Mouse (Mus musculus) ES-Bruce4 (cell line): ENCODE measurements around the gene Psmd10. TPM values are rescaled to one million over a fixed set of nuclear protein-coding genes. Genes with fewer than 3 reads are reported as not detected.

Source experiments
- H3K27ac ChIP-seq: 2 replicates; pipeline ENCODE4 v1.5.1; 2012; ENCODE audit warnings: low read length, inconsistent platforms; ENCODE audit not compliant: insufficient read depth
- H3K27me3 ChIP-seq: 2 replicates; pipeline ENCODE4 v1.6.1; 2012; ENCODE audit warnings: mild to moderate bottlenecking, low read length, inconsistent platforms; ENCODE audit not compliant: control insufficient read depth, poor library complexity, insufficient read depth, severe bottlenecking
- H3K36me3 ChIP-seq: 2 replicates; pipeline ENCODE4 v1.6.1; 2012; ENCODE audit warnings: inconsistent platforms, mild to moderate bottlenecking, low read length, moderate library complexity; ENCODE audit not compliant: control insufficient read depth, poor library complexity, insufficient read depth, severe bottlenecking
- H3K4me1 ChIP-seq: one replicate; pipeline ENCODE4 v1.8.1; 2011; ENCODE audit warnings: low read length; ENCODE audit not compliant: control insufficient read depth, insufficient read depth
- H3K4me3 ChIP-seq: 2 replicates; pipeline ENCODE4 v1.5.1; 2011; ENCODE audit warnings: low read depth, mild to moderate bottlenecking, low read length
- H3K9ac ChIP-seq: 2 replicates; pipeline ENCODE4 v1.6.1; 2012; ENCODE audit warnings: low read depth, mild to moderate bottlenecking, inconsistent platforms; ENCODE audit not compliant: poor library complexity, severe bottlenecking
- H3K9me3 ChIP-seq: replicated peaks from 2 replicates; pipeline ENCODE4 v1.6.1; 2012; ENCODE audit warnings: mild to moderate bottlenecking, low read length, inconsistent platforms; ENCODE audit not compliant: control insufficient read depth, poor library complexity, insufficient read depth, severe bottlenecking
- CTCF ChIP-seq: IDR thresholded peaks from one replicate; pipeline ENCODE4 v1.8.1; 2011; ENCODE audit warnings: low read depth, low read length
- EP300 ChIP-seq: IDR thresholded peaks from 2 replicates; pipeline ENCODE4 v1.6.1; 2011; ENCODE audit warnings: low read depth, low read length; ENCODE audit not compliant: insufficient read depth
- POLR2A ChIP-seq: IDR thresholded peaks from one replicate; pipeline ENCODE4 v1.8.1; 2011; ENCODE audit warnings: low read length; ENCODE audit not compliant: insufficient read depth
- polyA plus RNA-seq: library from polyadenylated mRNA; stranded (reverse); fragments of >200 nt; gene quantifications from 2 replicates; pipeline ENCODE4 v1.2.4, GENCODE M21; 2011; ENCODE audit warnings: low read depth; ENCODE audit not compliant: missing spikeins, insufficient read depth, insufficient read length

The Psmd10 gene
- polyA plus RNA-seq, result 25.8 and 27.6 TPM in 2 replicates

GRCm38 (mm10) chrX:140956272-140956940, at the start of gene Psmd10, which contains the start of gene Atg4a:
Gene Psmd10, minus strand, starts transcription at chrX:140956728.
Gene Atg4a, plus strand, starts transcription at chrX:140956907.
- H3K27me3 ChIP-seq, result no peaks in the 10 kb centered on the region
- TF ChIP-seq POLR2A, result no peak
- no peak for TF ChIP-seq EP300
- TF ChIP-seq CTCF, result no peak

GRCm38 (mm10) chrX:140998885-140999284, 42.4 kb upstream of the Psmd10 start:
- Histone ChIP-seq H3K27me3 (no peaks in the 10 kb centered on the region), H3K9ac (no peak overlapping the region), H3K9me3 (no peaks in the 10 kb centered on the region), H3K4me3 (no peak overlapping the region), H3K27ac (no peak overlapping the region), H3K4me1 (no peaks in the 10 kb centered on the region), H3K36me3 (no peaks in the 10 kb centered on the region)
- no peak for TF ChIP-seq EP300
- no peak for TF ChIP-seq CTCF
- TF ChIP-seq POLR2A, result no peak

More at GRCm38 (mm10) chrX:140956272-140956940, at the start of gene Psmd10, which contains the start of gene Atg4a:
- no peaks in the 10 kb centered on the region; the same call in 1 of the 2 replicates for H3K36me3 ChIP-seq
- H3K27ac ChIP-seq, result no peak within 1 kb of the TSS
- peak within 1 kb of the TSS; percentile 97 for H3K4me3 ChIP-seq
- H3K9me3 ChIP-seq, result no peaks in the 10 kb centered on the region
- peak within 1 kb of the TSS; percentile 58 for H3K9ac ChIP-seq
- H3K4me1 ChIP-seq, result no peaks in the 10 kb centered on the region

GRCm38 (mm10) chrX:140997912-140998545, 41.5 kb upstream of the Psmd10 start:
- no peaks in the 10 kb centered on the region for H3K27me3 ChIP-seq
- H3K4me1 ChIP-seq, result no peaks in the 10 kb centered on the region
- no peaks in the 10 kb centered on the region for H3K9me3 ChIP-seq
- H3K36me3 ChIP-seq, result no peaks in the 10 kb centered on the region
- no peak overlapping the region for H3K27ac ChIP-seq
- TF ChIP-seq EP300 (no peak), POLR2A (no peak), CTCF (no peak)
- H3K9ac ChIP-seq, result no peak overlapping the region
- no peak overlapping the region for H3K4me3 ChIP-seq

GRCm38 (mm10) chrX:140996909-140997516, 40.5 kb upstream of the Psmd10 start:
- no peaks in the 10 kb centered on the region for H3K36me3 ChIP-seq
- H3K9me3 ChIP-seq, result no peaks in the 10 kb centered on the region
- no peak for TF ChIP-seq CTCF
- no peak for TF ChIP-seq POLR2A
- no peak for TF ChIP-seq EP300
- no peak overlapping the region for H3K9ac ChIP-seq
- no peaks in the 10 kb centered on the region for H3K4me1 ChIP-seq
- no peaks in the 10 kb centered on the region for H3K27me3 ChIP-seq
- H3K27ac ChIP-seq, result no peak overlapping the region
- no peak overlapping the region for H3K4me3 ChIP-seq

- no peak overlapping the region for H3K4me3 ChIP-seq
- no peaks in the 10 kb centered on the region for H3K36me3 ChIP-seq
- no peak overlapping the region for H3K9ac ChIP-seq
- H3K9me3 ChIP-seq, result no peaks in the 10 kb centered on the region
- no peaks in the 10 kb centered on the region for H3K4me1 ChIP-seq
- no peaks in the 10 kb centered on the region for H3K27me3 ChIP-seq
- TF ChIP-seq EP300 (no peak), POLR2A (no peak), CTCF (no peak)
- H3K27ac ChIP-seq, result no peak overlapping the region
Observed at GRCm38 (mm10) chrX:140985256-140985655, 28.7 kb upstream of the Psmd10 start.
